Mouse (Mus musculus): Measurements from ENCODE around the gene Gm340. TPM values are rescaled to one million over a fixed set of nuclear protein-coding genes. Genes with fewer than 3 reads are reported as not detected.

Gene Gm340
- polyA plus RNA-seq (2012; rRNA removed), result 0.70 and 1.0 TPM in 2 replicates

DNA sequence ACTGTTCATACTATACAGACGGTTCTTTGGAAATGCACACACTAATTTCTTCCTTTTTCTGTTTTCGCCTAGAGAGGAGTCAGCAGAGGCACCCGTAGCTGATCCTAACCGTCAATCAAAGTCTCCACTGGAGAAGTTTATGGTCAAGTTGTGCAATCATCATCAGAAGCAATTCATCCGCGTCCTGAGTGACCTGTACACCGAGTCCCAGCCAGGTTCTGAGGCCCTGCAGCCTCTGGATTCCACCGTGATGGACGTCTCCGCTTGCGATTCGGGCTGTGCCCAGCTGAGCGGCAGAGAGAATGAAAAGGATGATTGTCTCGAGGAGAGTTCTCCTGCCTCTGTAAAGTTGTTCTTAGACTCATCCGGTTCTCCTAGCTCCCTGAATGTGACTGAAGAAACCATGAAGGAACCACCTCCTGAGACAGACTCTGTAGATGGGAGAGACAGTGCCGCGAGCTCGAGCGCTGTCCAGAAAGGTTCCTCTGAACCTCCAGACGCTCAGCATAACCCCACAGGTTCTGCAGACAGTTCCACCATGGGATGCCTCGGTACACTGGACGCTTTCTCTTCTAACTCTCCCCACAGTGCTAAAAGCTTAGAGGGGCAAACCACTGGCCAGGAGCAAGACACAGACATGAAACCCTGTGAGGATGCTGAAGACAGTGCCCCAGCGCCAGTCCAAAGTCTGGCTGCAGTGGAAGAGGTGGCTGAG, at the start of gene Gm340:
Gm340 (plus strand) TSS at position 665 of the 715 bp plus-strand sequence.
- Histone ChIP-seq H3K27ac (ENCODE audit: control insufficient read depth, insufficient read depth, low read depth, low read length) (no peak within 1 kb of the TSS), H3K36me3 (ENCODE audit: control insufficient read depth, insufficient read depth, low read length) (no peaks in the 10 kb centered on the region)
- TF ChIP-seq POLR2A (IDR thresholded peaks at IDR 0.05; ENCODE audit: control insufficient read depth, low read depth, low read length), result no peak
- TF ChIP-seq CTCF (IDR thresholded peaks at IDR 0.05; ENCODE audit: control insufficient read depth, insufficient read depth, insufficient replicate concordance, low read depth, low read length), result no peak

DNA sequence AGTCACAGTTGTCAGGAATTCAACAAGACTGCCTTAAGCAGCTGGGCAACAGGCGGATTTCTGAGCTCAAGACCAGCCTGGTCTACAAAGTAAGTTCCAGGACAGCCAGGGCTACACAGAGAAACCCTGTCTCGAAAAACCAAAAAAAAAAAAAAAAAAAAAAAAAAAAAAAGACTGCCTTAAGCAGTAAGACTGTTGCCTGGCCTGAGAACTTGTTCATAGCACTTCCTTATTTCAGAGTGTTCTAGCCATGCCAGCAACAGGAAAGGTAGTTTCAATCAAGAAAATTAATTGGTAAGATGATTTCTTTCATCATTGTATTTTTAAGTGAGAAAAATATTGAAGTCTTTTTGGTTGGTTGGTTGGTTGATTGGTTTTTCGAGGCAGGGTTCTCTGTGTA, 48.1 kb upstream of the Gm340 start:
- H3K36me3 ChIP-seq (ENCODE audit: control insufficient read depth, insufficient read depth, low read length), result no peaks in the 10 kb centered on the region

More for the DNA sequence above, at the start of gene Gm340:
- H3K4me1 ChIP-seq (ENCODE audit: control insufficient read depth, insufficient read depth, low read length), result no peaks in the 10 kb centered on the region
- H3K27me3 ChIP-seq (ENCODE audit: control insufficient read depth, insufficient read depth, low read length), result no peaks in the 10 kb centered on the region
- no peak within 1 kb of the TSS for H3K4me3 ChIP-seq (ENCODE audit: control insufficient read depth, low read depth, low read length)

DNA sequence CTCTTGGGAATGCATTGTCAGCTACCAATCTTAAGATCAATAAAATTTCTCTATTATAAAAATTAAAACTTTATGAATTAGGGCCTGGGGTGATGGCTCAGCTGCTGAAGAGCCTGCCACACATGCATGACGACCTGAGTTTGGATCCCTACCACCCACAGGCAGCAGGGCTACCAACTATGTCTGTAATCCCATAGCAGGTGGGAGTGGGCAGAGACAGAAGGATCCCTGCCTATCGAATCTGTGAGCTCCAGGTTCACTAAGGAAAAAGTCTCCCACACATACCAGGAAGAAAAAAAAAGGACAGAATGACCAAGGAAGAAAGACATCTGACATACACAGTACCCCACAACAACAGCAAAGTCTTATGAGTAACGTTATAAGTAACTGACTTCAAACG, 25.2 kb upstream of the Gm340 start:
- Histone ChIP-seq H3K36me3 (ENCODE audit: control insufficient read depth, insufficient read depth, low read length) (no peaks in the 10 kb centered on the region), H3K4me1 (ENCODE audit: control insufficient read depth, insufficient read depth, low read length) (no peaks in the 10 kb centered on the region), H3K27ac (ENCODE audit: control insufficient read depth, insufficient read depth, low read depth, low read length) (no peak overlapping the region), H3K27me3 (ENCODE audit: control insufficient read depth, insufficient read depth, low read length) (no peaks in the 10 kb centered on the region), H3K4me3 (ENCODE audit: control insufficient read depth, low read depth, low read length) (no peak overlapping the region)
- TF ChIP-seq POLR2A (IDR thresholded peaks at IDR 0.05; ENCODE audit: control insufficient read depth, low read depth, low read length) (no peak), CTCF (IDR thresholded peaks at IDR 0.05; ENCODE audit: control insufficient read depth, insufficient read depth, insufficient replicate concordance, low read depth, low read length) (no peak)

More for the DNA sequence above, 48.1 kb upstream of the Gm340 start:
- H3K4me1 ChIP-seq (ENCODE audit: control insufficient read depth, insufficient read depth, low read length), result no peaks in the 10 kb centered on the region
- no peak overlapping the region for H3K27ac ChIP-seq (ENCODE audit: control insufficient read depth, insufficient read depth, low read depth, low read length)
- no peak for TF ChIP-seq CTCF (IDR thresholded peaks at IDR 0.05; ENCODE audit: control insufficient read depth, insufficient read depth, insufficient replicate concordance, low read depth, low read length)
- TF ChIP-seq POLR2A (IDR thresholded peaks at IDR 0.05; ENCODE audit: control insufficient read depth, low read depth, low read length), result no peak
- H3K27me3 ChIP-seq (ENCODE audit: control insufficient read depth, insufficient read depth, low read length), result no peaks in the 10 kb centered on the region
- H3K4me3 ChIP-seq (ENCODE audit: control insufficient read depth, low read depth, low read length), result no peak overlapping the region

DNA sequence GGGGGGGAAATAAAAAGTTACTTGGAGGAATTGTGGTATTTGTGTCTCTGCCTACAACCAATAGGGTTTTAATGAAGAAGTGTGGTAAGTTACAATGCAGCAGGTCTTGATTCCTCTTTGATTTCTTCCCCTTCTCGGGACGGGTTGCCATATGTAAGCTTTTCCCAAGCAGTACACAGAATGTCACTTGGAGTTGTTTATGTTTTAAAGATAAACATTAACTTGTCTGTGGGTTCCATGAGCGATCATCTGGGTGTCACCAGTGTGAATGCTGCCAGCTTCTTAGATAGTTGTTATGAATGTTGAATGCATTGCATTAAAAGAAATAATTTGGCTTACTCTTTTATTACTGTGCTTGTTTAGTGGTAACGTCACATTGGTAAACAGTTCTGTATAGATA, 24.7 kb upstream of the Gm340 start:
- H3K36me3 ChIP-seq (ENCODE audit: control insufficient read depth, insufficient read depth, low read length), result no peaks in the 10 kb centered on the region
- TF ChIP-seq CTCF (IDR thresholded peaks at IDR 0.05; ENCODE audit: control insufficient read depth, insufficient read depth, insufficient replicate concordance, low read depth, low read length) (no peak), POLR2A (IDR thresholded peaks at IDR 0.05; ENCODE audit: control insufficient read depth, low read depth, low read length) (no peak)
- H3K27me3 ChIP-seq (ENCODE audit: control insufficient read depth, insufficient read depth, low read length), result no peaks in the 10 kb centered on the region
- H3K4me3 ChIP-seq (ENCODE audit: control insufficient read depth, low read depth, low read length), result no peak overlapping the region
- H3K27ac ChIP-seq (ENCODE audit: control insufficient read depth, insufficient read depth, low read depth, low read length), result no peak overlapping the region
- H3K4me1 ChIP-seq (ENCODE audit: control insufficient read depth, insufficient read depth, low read length), result no peaks in the 10 kb centered on the region

DNA sequence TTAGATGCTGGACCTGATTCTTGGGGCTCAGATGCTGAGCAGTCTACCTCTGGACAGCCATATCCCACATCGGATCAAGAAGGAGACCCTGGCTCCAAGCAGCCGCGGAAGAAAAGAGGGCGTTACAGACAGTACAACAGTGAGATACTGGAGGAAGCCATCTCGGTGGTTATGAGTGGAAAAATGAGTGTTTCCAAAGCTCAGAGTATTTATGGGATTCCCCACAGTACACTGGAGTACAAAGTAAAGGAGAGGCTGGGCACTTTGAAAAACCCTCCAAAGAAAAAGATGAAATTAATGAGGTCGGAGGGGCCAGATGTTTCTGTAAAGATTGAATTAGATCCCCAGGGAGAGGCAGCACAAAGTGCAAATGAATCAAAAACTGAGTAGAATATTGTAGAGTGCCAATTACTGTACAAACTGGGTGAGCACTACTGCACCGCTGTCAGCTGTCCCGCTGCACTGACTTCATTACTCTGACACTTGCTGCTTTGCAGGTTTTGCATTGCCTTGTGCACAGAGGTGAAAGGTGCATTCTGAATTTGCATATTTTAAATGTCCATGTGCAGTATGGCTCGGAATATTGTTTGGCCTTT, 23.2 kb upstream of the Gm340 start:
- no peak overlapping the region for H3K4me3 ChIP-seq (ENCODE audit: control insufficient read depth, low read depth, low read length)
- H3K27ac ChIP-seq (ENCODE audit: control insufficient read depth, insufficient read depth, low read depth, low read length), result no peak overlapping the region
- no peak for TF ChIP-seq POLR2A (IDR thresholded peaks at IDR 0.05; ENCODE audit: control insufficient read depth, low read depth, low read length)
- no peak for TF ChIP-seq CTCF (IDR thresholded peaks at IDR 0.05; ENCODE audit: control insufficient read depth, insufficient read depth, insufficient replicate concordance, low read depth, low read length)
- no peaks in the 10 kb centered on the region for H3K4me1 ChIP-seq (ENCODE audit: control insufficient read depth, insufficient read depth, low read length)
- H3K27me3 ChIP-seq (ENCODE audit: control insufficient read depth, insufficient read depth, low read length), result no peaks in the 10 kb centered on the region
- no peaks in the 10 kb centered on the region for H3K36me3 ChIP-seq (ENCODE audit: control insufficient read depth, insufficient read depth, low read length)

DNA sequence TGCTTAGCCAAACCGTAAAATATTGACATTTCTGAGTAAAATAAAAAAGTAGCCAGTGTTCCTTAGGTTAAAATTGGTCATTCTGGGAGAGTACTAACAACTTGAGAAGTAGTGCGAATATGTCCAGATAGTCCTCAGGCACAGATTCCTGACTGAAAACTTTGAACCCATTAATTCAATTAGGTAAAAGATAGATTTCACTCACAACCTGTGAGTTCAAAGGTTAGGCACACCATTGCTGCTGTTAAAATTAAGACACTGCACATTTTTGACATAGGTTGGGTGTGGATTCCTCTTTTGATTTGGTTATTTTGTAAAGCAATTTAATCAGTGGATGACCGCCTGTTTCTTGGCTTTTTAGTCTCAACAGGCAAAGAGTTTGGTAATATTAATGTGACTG, 21.3 kb upstream of the Gm340 start:
- Histone ChIP-seq H3K27ac (ENCODE audit: control insufficient read depth, insufficient read depth, low read depth, low read length) (no peak overlapping the region), H3K4me3 (ENCODE audit: control insufficient read depth, low read depth, low read length) (no peak overlapping the region), H3K4me1 (ENCODE audit: control insufficient read depth, insufficient read depth, low read length) (no peaks in the 10 kb centered on the region), H3K36me3 (ENCODE audit: control insufficient read depth, insufficient read depth, low read length) (no peaks in the 10 kb centered on the region), H3K27me3 (ENCODE audit: control insufficient read depth, insufficient read depth, low read length) (no peaks in the 10 kb centered on the region)
- TF ChIP-seq CTCF (IDR thresholded peaks at IDR 0.05; ENCODE audit: control insufficient read depth, insufficient read depth, insufficient replicate concordance, low read depth, low read length) (no peak), POLR2A (IDR thresholded peaks at IDR 0.05; ENCODE audit: control insufficient read depth, low read depth, low read length) (no peak)

DNA sequence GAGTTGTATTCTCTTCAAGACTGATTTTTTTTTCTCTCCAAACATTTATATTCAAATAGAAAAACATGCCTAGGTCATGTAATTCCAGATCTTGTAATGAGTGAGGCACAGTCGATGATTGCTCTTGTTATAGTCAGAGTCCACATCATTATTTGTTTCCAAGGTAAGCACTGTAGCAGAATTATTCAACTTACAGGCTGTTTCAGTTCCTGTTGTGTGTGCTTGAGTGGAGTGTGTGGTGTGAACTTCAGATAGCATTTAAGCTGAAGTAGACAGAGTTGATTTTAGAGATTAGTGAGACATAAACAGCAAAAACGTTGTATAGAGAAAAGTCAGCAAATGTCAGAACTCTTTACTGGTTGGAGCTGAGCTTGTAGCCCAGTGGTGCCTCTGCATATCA, 13.4 kb upstream of the Gm340 start:
- no peaks in the 10 kb centered on the region; the same call in 1 of the 2 replicates for H3K4me1 ChIP-seq (ENCODE audit: control insufficient read depth, insufficient read depth, low read length)
- no peak overlapping the region for H3K27ac ChIP-seq (ENCODE audit: control insufficient read depth, insufficient read depth, low read depth, low read length)
- H3K4me3 ChIP-seq (ENCODE audit: control insufficient read depth, low read depth, low read length), result no peak overlapping the region
- H3K27me3 ChIP-seq (ENCODE audit: control insufficient read depth, insufficient read depth, low read length), result no peaks in the 10 kb centered on the region
- no peaks in the 10 kb centered on the region for H3K36me3 ChIP-seq (ENCODE audit: control insufficient read depth, insufficient read depth, low read length)
- TF ChIP-seq POLR2A (IDR thresholded peaks at IDR 0.05; ENCODE audit: control insufficient read depth, low read depth, low read length), result no peak
- TF ChIP-seq CTCF (IDR thresholded peaks at IDR 0.05; ENCODE audit: control insufficient read depth, insufficient read depth, insufficient replicate concordance, low read depth, low read length), result no peak

Data from testis, adult 2 months (tissue).